Comparison of ENCODE assay signal across 26 mouse cellular contexts in genomic region chr3:153706901-153707300, GRCm38 (mm10). TPM values are rescaled to one million over a fixed set of nuclear protein-coding genes. Genes with fewer than 3 reads are reported as not detected.
A peak's percentile ranks its signal among the peaks of the same experiment; 100 is the strongest.
DNase-seq lines count a peak whose midpoint lies in the region; ATAC-seq lines count a peak whose summit lies in the region.
"Had no signal": no experiment of that assay in that cellular context is flagged by ENCODE, and none has a peak within 500 bp of the region (broad histone marks: within the 10 kb centered on the region; RNA-seq: fewer than 3 reads in every experiment).

No protein-coding gene starts in this region.

- no peak overlapping the region for H3K4me3 ChIP-seq in hindbrain, embryonic 12.5 days
- H3K4me3 ChIP-seq: embryonic facial prominence, embryonic 13.5 days; embryonic facial prominence, embryonic 15.5 days; erythroblast, embryonic 14.5 days; forebrain, embryonic 10.5 days; forebrain, embryonic 12.5 days had no signal

- DNase-seq in ovary, postnatal 10 days (ENCODE audit: low spot score) = no peak
- DNase-seq: adrenal gland, adult 8-10 months; adrenal gland, postnatal 14 days; adrenal gland, postnatal 36 days; B cell, adult 2 months; cerebellum, adult 11-12 months; cerebellum, adult 8-10 months; cerebellum, adult 9-11 months; cerebellum, postnatal 14 days; cerebellum, postnatal 36 days had no signal

- no peaks in the 10 kb centered on the region for H3K36me3 ChIP-seq in hindbrain, embryonic 12.5 days
- H3K36me3 ChIP-seq: embryonic facial prominence, embryonic 13.5 days; embryonic facial prominence, embryonic 15.5 days; forebrain, embryonic 12.5 days had no signal

- peak; percentile 53; the same call in 1 of the 2 replicates for ATAC-seq in common myeloid progenitor, adult 5-6 weeks (replicated peaks; ENCODE audit: low read depth, poor library complexity, severe bottlenecking)
- 0 out of 2 replicates have a peak, but pooled peaks have one; percentile 20 for ATAC-seq in granulocyte monocyte progenitor cell, adult 5-6 weeks (replicated peaks; ENCODE audit: poor library complexity, severe bottlenecking)
- peak; percentile 56 for ATAC-seq in megakaryocyte progenitor cell, adult 5-6 weeks (replicated peaks; ENCODE audit: poor library complexity)
- ATAC-seq in hindbrain, embryonic 12.5 days (ENCODE audit: low FRiP score) = no peak
- ATAC-seq: activated CD4-positive, CD25-positive, alpha-beta regulatory T cell, adult 4 months; CD4-positive, CD25-positive, alpha-beta regulatory T cell, adult 4 months; forebrain, embryonic 14.5 days; forebrain, embryonic 16.5 days; Patski had no signal

- H3K27me3 ChIP-seq in hindbrain, embryonic 12.5 days = no peaks in the 10 kb centered on the region
- H3K27me3 ChIP-seq: CH12.LX; embryonic facial prominence, embryonic 13.5 days; embryonic facial prominence, embryonic 15.5 days; forebrain, embryonic 12.5 days; Patski had no signal

- no peak overlapping the region for H3K27ac ChIP-seq in hindbrain, embryonic 12.5 days
- H3K27ac ChIP-seq: embryonic facial prominence, embryonic 13.5 days; embryonic facial prominence, embryonic 15.5 days; forebrain, embryonic 10.5 days; forebrain, embryonic 12.5 days had no signal

- WGBS in hindbrain, embryonic 12.5 days = 82% methylated on average over 1 of the region's 1 CpGs

- peaks cover 9% of the 10 kb centered on the region for H3K4me1 ChIP-seq in hindbrain, embryonic 12.5 days

- H3K9ac ChIP-seq in hindbrain, embryonic 12.5 days = no peak overlapping the region
- H3K9ac ChIP-seq: embryonic facial prominence, embryonic 13.5 days; embryonic facial prominence, embryonic 15.5 days; forebrain, embryonic 12.5 days had no signal

- no peaks in the 10 kb centered on the region for H3K9me3 ChIP-seq in hindbrain, embryonic 12.5 days (replicated peaks)
- H3K9me3 ChIP-seq: embryonic facial prominence, embryonic 13.5 days; embryonic facial prominence, embryonic 15.5 days; forebrain, embryonic 10.5 days; forebrain, embryonic 12.5 days; G1E had no signal

- H3K4me2 ChIP-seq in hindbrain, embryonic 12.5 days (replicated peaks) = no peak overlapping the region
- H3K4me2 ChIP-seq: embryonic facial prominence, embryonic 13.5 days; embryonic facial prominence, embryonic 15.5 days; forebrain, embryonic 12.5 days had no signal

RNA-seq across cellular contexts. Expression of gene St6galnac3, which starts 18.1 kb away (rescaled TPM):
- 2.7 and 14.1 TPM in 2 replicates for total RNA-seq in common myeloid progenitor, adult 5-6 weeks (2017)
- 2.6 and 4.2 TPM in 2 replicates for total RNA-seq in granulocyte monocyte progenitor cell, adult 5-6 weeks (2014; fragmentation: Nextera tagmentation)
- 0.31 and 0.90 TPM in 2 replicates for total RNA-seq in granulocyte monocyte progenitor cell, adult 5-6 weeks (2017)
- total RNA-seq in megakaryocyte progenitor cell, adult 5-6 weeks (2015) = 1.1 and 4.0 TPM in 2 replicates
- total RNA-seq in megakaryocyte progenitor cell, adult 5-6 weeks (2017) = 1.2 and 1.6 TPM in 2 replicates
- 31.7 and 40.8 TPM in 2 replicates for polyA plus RNA-seq in hindbrain, embryonic 12.5 days (2016; fragmentation: Nextera tagmentation; extraction: Ambion mirVana)
